Mouse (Mus musculus) cortical plate, adult 2 months (tissue): ENCODE measurements around the gene Smo. TPM values are rescaled to one million over a fixed set of nuclear protein-coding genes. Genes with fewer than 3 reads are reported as not detected.

ENCODE experiments used
- H3K27ac ChIP-seq: fragments of 200-500 bp; 2 replicates; pipeline ENCODE4 v1.5.1; 2012; ENCODE audit warnings: low read length, control low read depth, inconsistent platforms; ENCODE audit not compliant: insufficient read depth
- H3K4me1 ChIP-seq: fragments of 200-500 bp; 2 replicates; pipeline ENCODE4 v1.6.1; 2011; ENCODE audit warnings: low read length; ENCODE audit not compliant: control insufficient read depth, insufficient read depth
- H3K4me3 ChIP-seq: fragments of 200-500 bp; 2 replicates; pipeline ENCODE4 v1.5.1; 2011; ENCODE audit warnings: mild to moderate bottlenecking, low read length, control low read depth; ENCODE audit not compliant: insufficient read depth
- CTCF ChIP-seq: fragments of 200-500 bp; IDR thresholded peaks from 2 replicates; pipeline ENCODE4 v1.5.1; 2011; ENCODE audit warnings: mild to moderate bottlenecking, control low read depth, low read length; ENCODE audit not compliant: insufficient read depth; ENCODE audit errors: extremely low read depth
- POLR2A ChIP-seq: fragments of 200-500 bp; IDR thresholded peaks from 2 replicates; pipeline ENCODE4 v1.6.1; 2011; ENCODE audit warnings: mild to moderate bottlenecking, low read length, control low read depth; ENCODE audit not compliant: insufficient read depth; ENCODE audit errors: extremely low read depth
- polyA plus RNA-seq: library from polyadenylated mRNA; depleted of rRNA; stranded (reverse); fragments of >200 nt; gene quantifications from 2 replicates; pipeline ENCODE4 v1.2.3, GENCODE M21; 2012

The Smo gene
- polyA plus RNA-seq, 1 experiment, result 9.6 TPM

DNA sequence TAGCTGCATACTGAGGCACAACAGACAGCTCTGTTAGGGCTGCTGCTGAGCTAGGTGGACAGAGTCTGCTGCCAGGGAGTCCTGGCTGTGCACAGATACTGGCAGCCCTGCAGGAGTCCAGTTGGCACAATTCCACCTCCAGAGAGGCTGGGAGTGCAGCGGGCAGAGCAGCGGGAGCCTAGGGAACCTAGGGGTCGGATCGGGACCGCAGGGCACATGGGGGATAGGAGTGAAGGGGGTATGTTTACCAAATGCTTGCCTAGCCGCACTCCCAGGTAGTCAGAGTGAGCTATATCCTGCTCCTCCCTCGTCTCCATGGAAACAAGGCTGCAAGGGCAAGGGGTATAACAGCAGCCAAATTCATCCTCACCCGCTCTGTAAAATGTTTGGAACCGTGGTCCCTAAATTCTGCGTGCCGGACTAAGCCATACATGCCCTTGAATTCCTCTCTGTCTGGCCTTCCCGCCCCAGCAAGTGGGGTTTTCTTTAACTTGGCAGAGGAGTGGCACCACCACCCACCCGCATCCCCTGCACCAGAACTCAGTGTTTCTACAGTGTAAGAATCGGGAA is 17.3 kb upstream of the Smo start:
- TF ChIP-seq POLR2A (no peak), CTCF (no peak)
- peaks cover 8% of the 10 kb centered on the region for H3K4me1 ChIP-seq
- H3K4me3 ChIP-seq, result no peak overlapping the region; the same call in 1 of the 2 replicates
- H3K27ac ChIP-seq, result peak overlapping the region; percentile 32

DNA sequence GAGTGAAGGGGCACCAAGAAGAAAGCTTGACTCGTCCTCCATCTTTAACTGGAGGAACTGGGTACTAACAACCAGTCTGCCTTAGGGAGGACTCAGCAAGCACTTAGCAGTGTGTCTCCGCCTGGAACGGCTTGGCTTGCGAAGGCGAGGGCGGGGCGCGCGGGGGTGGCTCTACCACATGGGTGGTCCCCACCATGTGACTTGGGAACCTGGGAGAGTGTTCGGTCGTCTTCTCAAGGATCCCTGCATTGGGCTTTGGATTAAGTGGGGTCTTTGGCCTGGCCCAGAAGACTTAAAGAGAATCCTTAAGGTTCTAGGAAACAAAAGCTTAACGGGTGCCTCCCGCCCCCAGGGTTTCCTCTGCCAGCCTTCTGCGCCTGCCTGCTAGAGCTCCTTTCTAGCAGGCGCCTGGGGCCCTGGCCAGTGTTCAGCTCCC is 16.4 kb upstream of the Smo start:
- peaks cover 8% of the 10 kb centered on the region for H3K4me1 ChIP-seq
- peak overlapping the region; percentile 8; the same call in 1 of the 2 replicates for H3K27ac ChIP-seq
- TF ChIP-seq CTCF (no peak), POLR2A (peak; percentile 62; the same call in 1 of the 2 replicates)
- H3K4me3 ChIP-seq, result peak overlapping the region; percentile 11; the same call in 1 of the 2 replicates

DNA sequence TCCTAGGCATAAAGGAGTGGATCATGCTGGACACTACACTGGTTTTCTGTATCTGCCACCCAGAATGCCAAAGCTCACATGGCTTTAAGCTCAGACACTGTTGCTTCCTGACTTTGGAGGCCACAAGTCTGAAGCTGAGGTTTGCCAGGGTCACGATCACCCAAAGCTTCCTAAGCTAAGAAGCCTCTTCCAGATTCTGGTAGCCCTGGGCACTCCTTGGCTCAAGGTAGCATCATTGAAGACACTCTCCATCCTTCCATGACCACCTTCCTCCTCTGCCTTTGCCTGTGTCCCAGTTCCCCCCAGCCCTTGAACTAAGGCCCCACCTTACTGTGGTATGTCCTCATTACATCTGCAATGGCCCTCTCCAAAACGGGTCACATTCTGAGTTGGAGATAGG is 13.4 kb upstream of the Smo start:
- H3K27ac ChIP-seq, result no peak overlapping the region
- no peak for TF ChIP-seq POLR2A
- TF ChIP-seq CTCF, result no peak
- peaks cover 5% of the 10 kb centered on the region for H3K4me1 ChIP-seq
- no peak overlapping the region for H3K4me3 ChIP-seq

DNA sequence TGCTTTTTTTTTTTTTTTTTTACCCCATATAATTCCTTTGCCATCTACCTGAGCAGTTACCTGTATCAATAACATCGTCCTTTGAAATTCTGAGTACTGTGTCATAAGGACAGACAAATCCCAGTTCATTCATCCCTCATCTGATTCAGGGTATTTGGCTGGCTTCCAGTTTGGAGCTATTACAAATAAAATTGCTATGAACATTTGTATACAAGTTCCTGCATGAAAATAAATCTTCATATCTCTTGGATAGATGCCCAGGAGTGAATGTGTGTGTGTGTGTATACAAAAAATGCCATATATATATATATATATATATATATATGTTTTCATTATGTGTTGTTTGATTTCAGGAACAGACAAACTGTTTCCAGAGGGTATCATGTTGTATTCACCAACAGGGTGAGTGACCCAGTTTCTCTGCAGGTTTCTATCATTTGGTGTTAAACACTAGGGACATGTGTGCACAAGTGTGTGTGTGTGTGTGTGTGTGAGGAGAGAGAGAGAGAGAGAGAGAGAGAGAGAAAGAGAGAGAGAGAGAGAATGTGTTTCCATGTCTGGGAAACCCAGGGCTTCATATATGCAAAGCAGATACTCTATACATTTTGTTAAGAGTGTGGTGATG is 8.6 kb upstream of the Smo start:
- no peak overlapping the region for H3K4me3 ChIP-seq
- H3K4me1 ChIP-seq, result no peaks in the 10 kb centered on the region
- TF ChIP-seq CTCF, result no peak
- TF ChIP-seq POLR2A, result no peak

DNA sequence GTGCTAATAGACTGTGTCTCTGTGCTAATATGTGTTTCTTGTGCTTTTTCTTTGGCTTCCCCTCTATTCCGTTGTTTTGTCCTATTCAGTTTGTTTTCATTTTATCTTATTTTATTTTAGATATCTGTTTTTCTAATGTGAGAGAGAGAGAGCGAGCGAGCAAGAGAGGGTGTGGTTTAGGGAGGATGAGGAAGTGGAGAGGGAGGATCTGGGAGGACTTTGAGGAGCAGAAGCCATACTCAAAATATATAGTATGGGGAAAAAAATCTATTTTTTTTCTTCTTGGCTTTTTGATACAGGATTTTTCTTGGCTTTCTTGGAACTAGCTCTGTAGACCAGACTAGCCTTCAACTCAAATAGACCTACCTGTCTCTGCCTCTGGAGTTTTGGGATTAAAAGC is 7.3 kb upstream of the Smo start:
- Histone ChIP-seq H3K27ac (no peak overlapping the region), H3K4me1 (no peaks in the 10 kb centered on the region), H3K4me3 (no peak overlapping the region)
- TF ChIP-seq POLR2A (no peak), CTCF (no peak)

More for the DNA sequence above, 8.6 kb upstream of the Smo start:
- no peak overlapping the region for H3K27ac ChIP-seq

DNA sequence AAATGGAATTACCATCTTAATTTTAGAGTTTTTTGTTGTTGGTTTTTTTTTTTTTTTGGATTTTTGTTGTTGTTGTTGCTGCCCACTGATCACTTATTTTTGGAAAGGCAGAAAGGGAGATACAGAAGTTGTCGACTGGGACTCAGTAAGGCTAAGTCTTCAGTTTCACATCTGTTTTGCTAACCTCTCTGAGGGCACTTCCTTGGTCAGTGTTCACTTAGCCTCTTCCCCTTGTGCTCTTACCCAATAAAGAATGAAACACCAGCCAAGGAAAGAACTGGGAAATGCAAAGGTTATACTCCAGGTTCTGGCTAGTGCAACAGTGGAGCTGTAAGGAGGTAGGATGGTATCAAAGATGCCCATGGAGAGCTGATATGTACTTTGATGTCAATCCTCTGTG is 5.8 kb upstream of the Smo start:
- H3K27ac ChIP-seq, result no peak overlapping the region
- H3K4me3 ChIP-seq, result no peak overlapping the region
- TF ChIP-seq CTCF (no peak), POLR2A (no peak)
- H3K4me1 ChIP-seq, result no peaks in the 10 kb centered on the region

DNA sequence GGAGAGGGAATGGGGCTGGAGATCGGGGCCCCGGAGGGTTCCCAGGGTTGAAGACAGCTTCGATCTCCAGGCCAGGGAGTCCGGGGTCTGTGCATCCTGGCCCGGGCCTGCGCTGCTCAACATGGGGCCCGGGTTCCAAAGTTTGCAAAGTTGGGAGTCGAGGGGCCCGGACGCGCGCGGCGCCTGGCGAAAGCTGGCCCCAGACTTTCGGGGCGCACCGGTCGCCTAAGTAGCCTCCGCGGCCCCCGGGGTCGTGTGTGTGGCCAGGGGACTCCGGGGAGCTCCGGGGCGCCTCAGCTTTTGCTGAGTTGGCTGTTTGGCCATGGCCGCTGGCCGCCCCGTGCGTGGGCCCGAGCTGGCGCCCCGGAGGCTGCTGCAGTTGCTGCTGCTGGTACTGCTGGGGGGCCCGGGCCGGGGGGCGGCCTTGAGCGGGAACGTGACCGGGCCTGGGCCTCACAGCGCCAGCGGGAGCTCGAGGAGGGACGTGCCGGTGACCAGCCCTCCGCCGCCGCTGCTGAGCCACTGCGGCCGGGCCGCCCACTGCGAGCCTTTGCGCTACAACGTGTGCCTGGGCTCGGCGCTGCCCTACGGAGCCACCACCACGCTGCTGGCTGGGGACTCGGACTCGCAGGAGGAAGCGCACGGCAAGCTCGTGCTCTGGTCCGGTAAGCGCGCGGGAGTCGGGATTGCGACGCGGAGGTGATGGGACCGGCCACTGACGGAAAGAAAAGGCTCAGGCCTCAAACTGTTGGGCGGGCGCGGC is 567 bp downstream of the Smo start:
- no peaks in the 10 kb centered on the region for H3K4me1 ChIP-seq
- peak overlapping the region; percentile 43 for H3K4me3 ChIP-seq
- no peak for TF ChIP-seq CTCF
- TF ChIP-seq POLR2A, result no peak
- H3K27ac ChIP-seq, result no peak overlapping the region

DNA sequence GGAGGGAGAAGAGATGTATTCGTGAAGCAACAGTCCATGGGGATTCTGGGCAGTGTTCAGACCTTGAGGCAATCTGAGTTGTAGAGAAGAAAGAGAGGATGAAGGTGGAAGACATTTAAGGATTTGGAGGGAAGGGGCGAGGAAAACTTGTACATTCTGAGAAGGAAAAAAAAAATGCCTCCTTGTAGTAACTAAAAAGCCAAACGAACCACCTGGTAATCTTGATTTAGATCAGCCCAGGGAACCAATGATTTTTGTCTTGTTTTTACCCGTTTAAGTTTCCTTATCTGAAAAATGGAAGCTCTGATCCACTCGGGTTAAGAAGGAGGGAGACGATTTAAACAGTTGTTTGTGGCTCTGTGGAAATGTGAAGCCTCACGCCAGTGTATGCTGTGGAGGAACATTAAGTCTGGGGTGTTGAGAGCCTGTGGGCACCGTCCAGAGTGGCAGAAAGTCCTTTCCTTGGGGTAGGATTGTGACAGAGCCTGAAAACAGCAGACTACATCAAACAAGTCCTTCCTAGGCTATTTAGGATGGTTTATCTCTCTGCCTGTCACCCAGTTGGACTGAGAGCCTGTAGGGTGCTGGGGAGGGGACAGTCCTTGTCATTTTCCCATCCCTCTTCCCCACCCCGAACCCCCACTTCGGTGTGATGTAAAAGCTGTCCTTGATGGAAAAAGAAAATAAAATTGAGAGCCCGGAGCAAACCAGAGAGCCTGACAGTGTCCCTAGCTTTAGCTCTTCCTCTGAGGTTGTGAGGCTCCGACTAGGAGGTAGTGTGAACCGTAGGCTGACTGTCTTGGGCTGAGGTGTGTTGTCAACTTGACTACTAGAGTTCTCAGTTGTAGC is 1.5 kb downstream of the Smo start:
- no peak overlapping the region for H3K27ac ChIP-seq
- no peak for TF ChIP-seq CTCF
- no peak for TF ChIP-seq POLR2A

More for the DNA sequence above, 1.5 kb downstream of the Smo start:
- Histone ChIP-seq H3K4me3 (peak overlapping the region; percentile 43), H3K4me1 (no peaks in the 10 kb centered on the region)
